Mouse (Mus musculus) liver, embryonic 14.5 days (tissue): ENCODE results near the gene Ankrd36.

Experiments used
- CTCF ChIP-seq: IDR thresholded peaks from 2 replicates; pipeline ENCODE4 v1.5.1; 2016; ENCODE audit warnings: antibody characterized with exemption, low read depth, control low read depth
- EP300 ChIP-seq: IDR thresholded peaks from 2 replicates; pipeline ENCODE4 v1.6.1; 2016; ENCODE audit warnings: antibody characterized with exemption, low read depth

GRCm38 (mm10) chr11:5540331-5540730 lies 29.2 kb upstream of the Ankrd36 start:
- TF ChIP-seq CTCF (no peak), EP300 (no peak)
